Mouse (Mus musculus) lung, embryonic 15.5 days (tissue): ENCODE data around the gene Fam71e1. TPM values are rescaled to one million over a fixed set of nuclear protein-coding genes. Genes with fewer than 3 reads are reported as not detected.

Experiments used
- ATAC-seq: fragments of 200-750 bp; cut with Nextera tagmentation; 2 replicates; pipeline ENCODE4 v1.8.0; 2017; ENCODE audit warnings: moderate number of reproducible peaks, borderline replicate concordance; ENCODE audit not compliant: low FRiP score, low TSS enrichment; ENCODE audit errors: extremely low read depth
- H3K27ac ChIP-seq: fragments of 300-500 bp; sonication (generic); 2 replicates; pipeline ENCODE4 v1.5.1; 2015; ENCODE audit warnings: moderate library complexity, mild to moderate bottlenecking, inconsistent platforms
- H3K27me3 ChIP-seq: fragments of 300-500 bp; sonication (generic); 2 replicates; pipeline ENCODE4 v1.6.1; 2015; ENCODE audit warnings: inconsistent platforms
- H3K36me3 ChIP-seq: fragments of 300-500 bp; sonication (generic); 2 replicates; pipeline ENCODE4 v1.6.1; 2015; ENCODE audit warnings: inconsistent platforms
- H3K4me1 ChIP-seq: fragments of 300-500 bp; sonication (generic); 2 replicates; pipeline ENCODE4 v1.6.1; 2015; ENCODE audit warnings: inconsistent platforms
- H3K4me2 ChIP-seq: fragments of 300-500 bp; sonication (generic); 2 replicates; pipeline ENCODE4 v1.6.1; 2015; ENCODE audit warnings: inconsistent platforms, mild to moderate bottlenecking, moderate library complexity
- H3K4me3 ChIP-seq: fragments of 300-500 bp; sonication (generic); 2 replicates; pipeline ENCODE4 v1.5.1; 2015; ENCODE audit warnings: mild to moderate bottlenecking, inconsistent platforms
- H3K9ac ChIP-seq: fragments of 300-500 bp; sonication (generic); 2 replicates; pipeline ENCODE4 v1.6.1; 2015; ENCODE audit warnings: inconsistent platforms
- H3K9me3 ChIP-seq: fragments of 300-500 bp; sonication (generic); 2 replicates; pipeline ENCODE4 v1.6.1; 2016; ENCODE audit warnings: inconsistent platforms
- WGBS: fragments of 180-500 bp; shearing (Covaris S2); methylation state at CpG from one replicate; pipeline ENCODE4 v1.1.7; 2015; 5-methylcytosine and 5-hydroxymethylcytosine counted together
- polyA plus RNA-seq: library from polyadenylated mRNA; unstranded; fragments of >200 nt; fragmentation: Nextera tagmentation; extraction: Ambion mirVana; gene quantifications from 2 replicates; pipeline ENCODE4 v1.2.1, GENCODE M21; 2015

The Fam71e1 gene
- polyA plus RNA-seq = 9.1 and 11.1 TPM in 2 replicates

- WGBS = under 1% methylated on average over 58 of the region's 58 CpGs
- Histone ChIP-seq H3K27me3 (0 out of 2 replicates have a peak, but pooled peaks cover 7% of the 10 kb centered on the region), H3K9ac (peak within 1 kb of the TSS; percentile 82), H3K4me1 (peaks cover 22% of the 10 kb centered on the region), H3K36me3 (peaks cover 14% of the 10 kb centered on the region), H3K4me2 (peak within 1 kb of the TSS; percentile 82), H3K4me3 (peak within 1 kb of the TSS; percentile 71), H3K27ac (peak within 1 kb of the TSS; percentile 92), H3K9me3 (no peaks in the 10 kb centered on the region)
- ATAC-seq = peak; percentile 95
Measured at GRCm38 (mm10) chr7:44495992-44496770, at the start of gene Fam71e1, which contains the start of gene Emc10. Gene Fam71e1 (plus strand): TSS chr7:44496581. Gene Emc10 (minus strand): TSS chr7:44496529.

- Histone ChIP-seq H3K36me3 (no peaks in the 10 kb centered on the region), H3K27ac (no peak overlapping the region), H3K4me1 (no peaks in the 10 kb centered on the region), H3K4me3 (no peak overlapping the region), H3K9ac (no peak overlapping the region), H3K9me3 (no peaks in the 10 kb centered on the region), H3K27me3 (no peaks in the 10 kb centered on the region), H3K4me2 (no peak overlapping the region)
- WGBS = 6% methylated on average over 3 of the region's 3 CpGs
- no peak for ATAC-seq
Measured at GRCm38 (mm10) chr7:44453256-44453655, 43.1 kb upstream of the Fam71e1 start.

GRCm38 (mm10) chr7:44456302-44456701 lies 40.1 kb upstream of the Fam71e1 start:
- H3K27ac ChIP-seq = no peak overlapping the region
- H3K9ac ChIP-seq = no peak overlapping the region
- 94% methylated on average over 1 of the region's 1 CpGs for WGBS
- peaks cover 22% of the 10 kb centered on the region for H3K27me3 ChIP-seq
- H3K4me1 ChIP-seq = no peaks in the 10 kb centered on the region
- H3K4me3 ChIP-seq = no peak overlapping the region
- no peak for ATAC-seq
- H3K4me2 ChIP-seq = no peak overlapping the region
- no peaks in the 10 kb centered on the region for H3K36me3 ChIP-seq
- no peaks in the 10 kb centered on the region for H3K9me3 ChIP-seq

- WGBS = 71% methylated on average over 6 of the region's 6 CpGs
- no peak overlapping the region for H3K9ac ChIP-seq
- no peak overlapping the region for H3K4me2 ChIP-seq
- ATAC-seq = no peak
- no peaks in the 10 kb centered on the region for H3K36me3 ChIP-seq
- no peak overlapping the region for H3K27ac ChIP-seq
- peaks cover 6% of the 10 kb centered on the region; the same call in 1 of the 2 replicates for H3K4me1 ChIP-seq
- H3K9me3 ChIP-seq = no peaks in the 10 kb centered on the region
- H3K27me3 ChIP-seq = peaks cover 58% of the 10 kb centered on the region
- H3K4me3 ChIP-seq = no peak overlapping the region
Measured at GRCm38 (mm10) chr7:44460067-44460466, 36.3 kb upstream of the Fam71e1 start.

GRCm38 (mm10) chr7:44460767-44461502 lies 35.4 kb upstream of the Fam71e1 start:
- Histone ChIP-seq H3K4me1 (peaks cover 6% of the 10 kb centered on the region; the same call in 1 of the 2 replicates), H3K9ac (no peak overlapping the region), H3K4me3 (no peak overlapping the region), H3K27ac (no peak overlapping the region), H3K36me3 (no peaks in the 10 kb centered on the region), H3K4me2 (no peak overlapping the region), H3K27me3 (peaks cover 61% of the 10 kb centered on the region), H3K9me3 (no peaks in the 10 kb centered on the region)
- WGBS = 69% methylated on average over 31 of the region's 31 CpGs
- ATAC-seq = no peak

- Histone ChIP-seq H3K4me1 (peaks cover 6% of the 10 kb centered on the region; the same call in 1 of the 2 replicates), H3K36me3 (no peaks in the 10 kb centered on the region), H3K9ac (no peak overlapping the region), H3K9me3 (no peaks in the 10 kb centered on the region), H3K27me3 (peaks cover 61% of the 10 kb centered on the region), H3K4me2 (no peak overlapping the region), H3K27ac (no peak overlapping the region), H3K4me3 (no peak overlapping the region)
- no peak for ATAC-seq
- WGBS = 47% methylated on average over 57 of the region's 57 CpGs
Measured at GRCm38 (mm10) chr7:44461503-44462217, 34.7 kb upstream of the Fam71e1 start.

GRCm38 (mm10) chr7:44462218-44463055 lies 33.9 kb upstream of the Fam71e1 start:
- Histone ChIP-seq H3K36me3 (no peaks in the 10 kb centered on the region), H3K4me2 (peak overlapping the region; percentile 42), H3K9me3 (no peaks in the 10 kb centered on the region), H3K4me3 (peak overlapping the region; percentile 17), H3K9ac (no peak overlapping the region), H3K4me1 (peaks cover 10% of the 10 kb centered on the region), H3K27me3 (peaks cover 61% of the 10 kb centered on the region), H3K27ac (no peak overlapping the region)
- 16% methylated on average over 76 of the region's 77 CpGs for WGBS
- no peak for ATAC-seq

GRCm38 (mm10) chr7:44463056-44463425 lies 33.3 kb upstream of the Fam71e1 start:
- Histone ChIP-seq H3K4me2 (peak overlapping the region; percentile 42), H3K4me3 (no peak overlapping the region), H3K9ac (no peak overlapping the region), H3K4me1 (peaks cover 12% of the 10 kb centered on the region), H3K27me3 (peaks cover 61% of the 10 kb centered on the region), H3K36me3 (no peaks in the 10 kb centered on the region), H3K27ac (no peak overlapping the region), H3K9me3 (no peaks in the 10 kb centered on the region)
- 27% methylated on average over 8 of the region's 8 CpGs for WGBS
- ATAC-seq = no peak

GRCm38 (mm10) chr7:44463556-44464225 lies 32.7 kb upstream of the Fam71e1 start:
- Histone ChIP-seq H3K4me2 (no peak overlapping the region), H3K27ac (no peak overlapping the region), H3K36me3 (no peaks in the 10 kb centered on the region), H3K4me1 (peaks cover 16% of the 10 kb centered on the region), H3K4me3 (no peak overlapping the region), H3K9me3 (no peaks in the 10 kb centered on the region), H3K9ac (no peak overlapping the region), H3K27me3 (peaks cover 61% of the 10 kb centered on the region)
- WGBS = 81% methylated on average over 10 of the region's 10 CpGs
- no peak for ATAC-seq

- ATAC-seq = no peak
Measured at GRCm38 (mm10) chr7:44464511-44464910, 31.9 kb upstream of the Fam71e1 start.

More at GRCm38 (mm10) chr7:44464511-44464910, 31.9 kb upstream of the Fam71e1 start:
- Histone ChIP-seq H3K4me3 (no peak overlapping the region), H3K9ac (no peak overlapping the region), H3K4me1 (peaks cover 24% of the 10 kb centered on the region), H3K36me3 (no peaks in the 10 kb centered on the region), H3K27ac (no peak overlapping the region), H3K9me3 (no peaks in the 10 kb centered on the region), H3K27me3 (peaks cover 58% of the 10 kb centered on the region), H3K4me2 (no peak overlapping the region)
- WGBS = 26% methylated on average over 4 of the region's 4 CpGs
